Mouse (Mus musculus) kidney, adult 2 months (tissue): ENCODE measurements around the gene Fam178b.

Source experiments
- CTCF ChIP-seq: fragments of 200-500 bp; conservative IDR thresholded peaks from 2 replicates; pipeline ENCODE4 v1.5.1; 2011; ENCODE audit warnings: low read depth, mild to moderate bottlenecking, control low read depth, low read length, moderate library complexity, mixed read lengths; ENCODE audit not compliant: insufficient read depth, insufficient read length
- POLR2A ChIP-seq: fragments of 200-500 bp; IDR thresholded peaks from one replicate; pipeline ENCODE4 v1.6.1; 2011; ENCODE audit warnings: low read depth, low read length, control low read depth

DNA sequence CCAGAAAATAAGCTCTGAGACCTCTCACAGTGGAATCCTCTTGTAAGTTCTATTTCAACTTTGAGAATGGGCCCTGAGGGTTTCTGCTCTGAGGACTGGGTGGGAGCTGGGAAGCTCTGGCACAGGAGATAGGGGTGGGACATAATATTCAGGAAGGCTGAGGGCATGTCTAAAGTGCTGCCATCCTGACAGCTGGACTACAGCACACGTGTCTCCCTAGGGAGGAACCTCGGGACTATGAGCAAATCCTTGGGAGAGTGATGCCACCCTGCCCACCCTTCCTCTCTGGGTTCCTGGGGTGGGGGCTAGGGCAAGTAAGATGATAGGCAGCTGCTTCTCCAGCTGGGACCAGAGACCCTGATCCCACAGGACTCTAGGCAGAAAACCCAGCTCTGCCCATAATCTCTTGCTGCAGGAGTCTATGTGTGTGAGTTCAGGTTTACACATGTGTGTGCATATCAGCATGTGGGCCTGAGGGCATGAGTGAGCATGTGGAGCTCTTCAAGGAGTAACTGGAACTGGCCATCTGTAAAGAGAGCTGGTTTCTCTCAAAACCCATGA is 110.8 kb downstream of the Fam178b start:
- TF ChIP-seq POLR2A: no peak
- TF ChIP-seq CTCF: no peak
